Mouse (Mus musculus) granulocyte monocyte progenitor cell, adult 5-6 weeks (primary cell): Measurements from ENCODE around the gene Arid5b. TPM values are rescaled to one million over a fixed set of nuclear protein-coding genes. Genes with fewer than 3 reads are reported as not detected.

Experiments
- ATAC-seq: replicated peaks from 2 replicates; pipeline ENCODE4 v1.8.0; 2016; ENCODE audit warnings: mild to moderate bottlenecking, moderate TSS enrichment, inconsistent platforms; ENCODE audit not compliant: poor library complexity, severe bottlenecking
- total RNA-seq, 2 experiments: library from RNA; stranded (forward) in 1 of 2; stranded (reverse) in 1 of 2; fragments of 200-712, 200-1000 nt in 1 of 2; fragments of >200 nt in 1 of 2; fragmentation: Nextera tagmentation in 1 of 2; gene quantifications; 2 replicates each; pipeline ENCODE4 v1.2.3; 2014 to 2017

Arid5b gene
- total RNA-seq, 2 experiments from 2014 or later = 14.8 to 28.4 TPM

- no peak for ATAC-seq
Observed at GRCm38 (mm10) chr10:68072626-68073025, 205.9 kb downstream of the Arid5b start.

- ATAC-seq = peak; percentile 21; the same call in 1 of the 2 replicates
Observed at GRCm38 (mm10) chr10:68071041-68071440, 207.5 kb downstream of the Arid5b start.

GRCm38 (mm10) chr10:68068426-68068825, 210.1 kb downstream of the Arid5b start:
- ATAC-seq = no peak

DNA sequence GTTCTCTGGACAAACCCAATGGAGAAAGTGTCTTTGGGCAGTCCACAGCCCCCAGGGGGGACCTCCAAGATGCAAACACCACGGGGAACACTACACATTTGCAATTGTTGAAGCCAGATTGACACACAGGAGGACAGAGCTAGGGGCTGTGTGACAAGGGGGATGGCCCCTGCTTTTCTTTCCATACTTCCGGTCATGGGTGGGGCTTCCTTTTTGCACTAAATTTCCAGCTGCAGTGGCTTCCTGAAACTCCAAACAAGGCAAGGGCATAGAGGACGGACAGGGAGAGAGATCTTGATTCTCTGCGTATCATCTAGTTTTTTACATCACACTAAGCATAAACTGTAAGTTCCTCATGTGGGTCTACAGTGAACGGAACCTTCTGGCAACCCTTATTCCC, 210.6 kb downstream of the Arid5b start:
- ATAC-seq = no peak

DNA sequence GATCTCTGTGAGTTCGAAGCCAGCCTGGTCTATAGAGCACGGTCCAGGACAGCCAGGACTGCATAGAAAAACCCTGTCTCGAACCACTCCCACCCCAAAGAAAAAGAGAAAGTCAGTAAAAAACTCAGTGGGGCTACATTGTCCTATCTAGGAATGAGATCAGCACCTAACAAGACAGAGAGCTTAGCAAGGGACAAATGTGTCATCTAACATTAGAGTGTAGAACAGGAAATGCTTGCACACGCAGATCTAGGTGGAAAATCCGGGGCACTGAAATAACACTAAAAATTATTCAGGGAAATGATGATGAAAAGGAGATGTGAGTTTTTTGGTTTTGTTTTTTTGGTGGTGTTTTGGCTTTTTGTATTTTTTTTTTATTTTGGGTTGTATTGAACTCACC, 212.4 kb downstream of the Arid5b start:
- ATAC-seq = no peak

DNA sequence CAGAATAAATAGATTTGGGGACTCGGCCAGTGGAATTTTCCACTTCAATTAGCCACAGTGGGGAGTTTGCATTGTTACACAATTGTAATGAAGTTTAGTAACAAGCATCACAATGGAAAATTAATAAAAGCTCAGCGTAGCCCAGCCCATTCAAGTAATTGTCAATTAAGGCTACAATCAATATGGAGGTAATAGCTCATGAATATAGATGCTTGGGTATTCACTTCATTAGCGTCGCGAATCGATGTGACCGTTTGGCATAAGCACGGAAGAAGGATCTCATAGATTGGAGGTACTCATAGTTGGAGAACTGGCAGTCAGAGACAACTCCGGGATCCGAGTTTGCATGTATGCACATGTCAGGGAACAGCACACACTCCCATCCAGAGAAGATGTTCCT, 214.0 kb downstream of the Arid5b start:
- ATAC-seq = no peak

GRCm38 (mm10) chr10:68063806-68064545, 214.6 kb downstream of the Arid5b start:
- no peak for ATAC-seq

DNA sequence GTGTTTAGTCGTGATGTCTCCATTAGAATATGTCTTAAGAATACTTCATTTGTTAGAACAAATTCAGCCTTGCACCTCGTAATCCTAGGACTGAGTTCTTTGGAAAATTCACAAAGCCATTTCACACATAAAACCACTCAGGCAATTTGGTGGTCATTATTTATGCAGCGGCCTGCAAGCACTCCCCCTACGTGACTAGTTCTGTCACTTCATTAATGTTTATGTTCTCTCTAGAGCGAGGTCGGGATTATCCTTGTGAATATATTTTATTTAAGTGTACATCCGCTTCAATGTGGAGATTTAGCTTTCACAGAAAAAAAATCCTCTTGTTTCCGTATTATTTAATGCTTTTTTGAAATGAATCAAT, 217.3 kb downstream of the Arid5b start:
- ATAC-seq = no peak

DNA sequence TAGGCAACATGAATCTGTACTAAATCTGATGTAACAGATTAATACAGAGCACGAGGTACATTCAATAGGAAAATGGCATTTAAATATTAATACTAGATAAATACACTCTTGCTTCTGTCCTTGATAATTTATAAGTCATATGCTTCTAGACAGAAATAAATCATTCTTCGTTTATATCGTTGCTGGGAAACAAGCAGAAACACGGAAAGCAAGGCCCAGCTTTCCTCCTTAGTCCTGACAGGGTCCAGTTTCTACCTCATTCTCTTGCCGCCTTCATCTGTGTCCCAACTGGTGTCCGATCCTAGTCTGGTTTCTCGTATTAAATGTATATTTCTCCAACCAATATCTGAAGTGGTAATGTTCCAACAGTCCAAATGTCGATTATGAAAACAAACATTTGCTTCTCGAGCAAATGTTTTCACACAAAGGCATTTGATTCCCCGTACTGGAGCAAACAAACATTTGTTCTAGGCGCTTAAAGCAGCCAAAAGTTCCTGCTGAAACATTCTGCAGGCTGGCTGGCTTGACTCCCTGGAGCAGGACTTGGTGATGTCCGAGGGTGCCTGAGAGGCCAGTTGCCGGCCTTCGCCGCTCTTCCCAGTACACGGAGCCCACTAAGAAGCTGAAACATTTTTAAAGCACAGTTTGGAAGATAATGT, 217.8 kb downstream of the Arid5b start:
- no peak for ATAC-seq

DNA sequence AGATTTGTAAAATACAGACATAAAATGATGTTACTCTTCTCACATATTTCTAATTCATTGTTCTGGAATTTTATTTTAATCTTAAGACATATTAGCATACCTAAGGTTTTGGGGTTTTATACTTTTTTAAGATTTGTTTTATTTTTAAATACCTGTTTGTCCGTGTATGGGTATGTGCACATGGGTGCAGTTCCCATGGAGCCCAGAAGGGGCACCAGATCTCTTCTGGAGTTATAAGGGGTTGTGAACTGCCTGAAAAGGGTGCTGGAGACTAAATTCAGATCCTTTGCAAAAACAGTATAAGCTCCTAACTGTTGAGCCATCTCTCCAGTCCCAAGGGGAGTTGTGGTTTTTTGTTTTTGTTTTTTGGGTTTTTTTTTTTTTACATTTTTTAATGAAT, 220.2 kb downstream of the Arid5b start:
- ATAC-seq = no peak

DNA sequence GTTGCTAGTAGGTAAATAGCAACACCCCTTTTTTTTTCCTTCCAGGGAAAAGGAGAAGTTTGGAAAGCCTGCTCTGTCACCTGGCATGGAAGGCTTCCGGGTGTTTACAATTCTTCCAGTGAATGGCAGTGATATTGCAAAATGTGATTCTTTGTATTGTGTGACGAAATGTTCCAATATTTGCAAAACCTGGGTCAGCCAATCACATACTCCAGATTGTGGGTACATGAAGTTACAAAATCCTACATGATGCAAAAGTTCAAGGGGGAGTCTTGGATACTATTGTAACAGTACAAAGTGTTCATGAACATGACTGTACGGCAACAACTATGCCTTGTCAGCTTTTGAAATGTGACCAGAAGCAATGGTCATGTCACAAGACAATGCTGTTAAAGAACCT, 220.7 kb downstream of the Arid5b start:
- peak; percentile 97 for ATAC-seq

- ATAC-seq = no peak
Observed at GRCm38 (mm10) chr10:68054706-68055105, 223.8 kb downstream of the Arid5b start.

DNA sequence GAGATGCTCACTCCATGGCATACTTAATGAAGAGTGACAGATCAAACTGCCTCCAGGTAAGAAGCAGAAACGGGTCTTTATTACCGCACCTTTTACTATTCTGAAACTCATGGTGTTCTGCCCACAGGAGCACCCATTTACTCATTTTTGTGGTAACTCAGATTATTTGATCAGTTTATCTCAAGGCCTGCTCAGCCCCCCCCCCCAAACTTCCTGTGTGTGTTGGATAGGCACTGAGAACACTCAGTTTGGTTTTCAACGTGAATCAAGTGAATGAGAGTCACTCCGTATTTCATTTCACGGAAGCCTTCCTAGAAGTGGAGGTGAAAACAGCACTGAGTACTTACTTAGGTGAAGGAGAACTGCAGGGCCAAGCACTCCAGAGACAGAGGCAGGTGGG, 224.4 kb downstream of the Arid5b start:
- no peak for ATAC-seq

DNA sequence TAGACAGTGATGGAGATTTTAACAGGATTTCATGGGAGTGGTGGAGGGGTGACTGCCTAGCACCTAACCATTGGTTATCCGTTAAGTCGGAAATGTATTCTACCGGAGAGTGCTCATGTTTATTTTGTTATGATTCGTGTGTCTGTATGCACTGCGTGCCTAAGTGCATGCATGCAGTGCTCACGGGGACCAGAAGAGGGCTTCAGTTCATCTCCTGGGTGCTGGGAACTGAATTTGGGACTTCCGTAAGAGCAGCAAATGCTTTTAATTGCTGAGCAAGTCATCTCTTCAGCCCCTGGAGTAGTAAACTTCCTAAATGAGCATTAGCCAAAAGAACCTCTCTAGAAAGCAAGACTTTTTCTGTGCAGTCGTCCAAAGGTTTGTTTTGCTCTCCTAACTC, 226.2 kb downstream of the Arid5b start:
- no peak for ATAC-seq

- no peak for ATAC-seq
Observed at GRCm38 (mm10) chr10:68051316-68051933, 227.1 kb downstream of the Arid5b start.

DNA sequence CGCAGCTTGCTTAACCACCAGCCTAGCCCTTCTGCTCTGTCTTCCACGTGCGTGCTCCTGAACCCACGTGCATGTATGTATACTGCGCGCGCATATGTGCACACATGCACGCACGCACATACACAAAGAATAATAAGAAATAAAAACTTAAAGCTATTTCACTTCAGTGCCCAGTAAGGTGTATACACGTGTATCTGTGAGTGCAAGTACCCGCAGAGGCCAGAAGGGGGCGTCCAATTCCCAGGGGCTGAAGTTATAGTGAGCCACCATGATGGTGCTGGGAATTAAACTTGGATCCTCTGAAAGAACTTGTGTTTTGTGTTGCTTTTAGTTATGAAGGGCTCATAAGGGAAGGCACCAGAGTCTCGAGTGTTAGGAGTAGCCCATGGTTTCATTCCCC, 227.7 kb downstream of the Arid5b start:
- no peak for ATAC-seq

GRCm38 (mm10) chr10:68048641-68049305, 229.8 kb downstream of the Arid5b start:
- ATAC-seq = no peak

DNA sequence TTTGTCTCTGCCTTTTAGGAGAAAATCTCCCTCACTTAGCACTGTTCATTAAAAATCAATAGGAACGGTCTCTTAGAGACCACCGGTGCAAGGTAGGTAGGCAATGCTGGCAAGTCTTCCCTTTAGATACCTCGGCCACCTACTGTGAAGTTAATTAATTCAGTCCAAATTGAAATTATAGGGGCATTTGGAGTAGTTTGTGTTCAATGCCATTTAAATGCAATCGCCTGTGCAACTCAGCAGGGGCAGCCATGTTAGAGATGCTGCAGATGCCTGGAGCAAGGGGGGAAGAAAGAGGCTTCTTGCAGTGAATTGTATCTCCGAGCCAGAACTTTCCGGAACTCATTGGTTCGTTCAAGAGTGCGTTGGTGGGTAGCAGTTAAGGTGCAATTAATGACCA, 233.7 kb downstream of the Arid5b start:
- ATAC-seq = no peak

GRCm38 (mm10) chr10:68043973-68044372, 234.6 kb downstream of the Arid5b start:
- ATAC-seq = no peak
